Mouse (Mus musculus) MEL (cell line): Measurements from ENCODE around the gene Alx3.

Source experiments
- CTCF ChIP-seq, 3 experiments: IDR thresholded peaks in 2 of 3; conservative IDR thresholded peaks in 1 of 3; 2 replicates each; pipeline ENCODE4 v1.5.1; 2011 to 2012; ENCODE audit warnings: low read length in 3 of 3, low read depth in 2 of 3, mild to moderate bottlenecking in 2 of 3, improper control_type of control experiment in 1 of 3, inconsistent platforms in 1 of 3, mixed read lengths in 1 of 3, moderate library complexity in 1 of 3; ENCODE audit not compliant: control insufficient read depth in 1 of 3, insufficient read depth in 1 of 3, poor library complexity in 1 of 3, severe bottlenecking in 1 of 3
- E2F4 ChIP-seq: IDR thresholded peaks from 2 replicates; pipeline ENCODE4 v1.6.1; 2011; ENCODE audit warnings: low read depth, low read length, improper control_type of control experiment, borderline replicate concordance
- GATA1 ChIP-seq: IDR thresholded peaks from 2 replicates; pipeline ENCODE4 v1.6.1; 2011; ENCODE audit warnings: low read depth, low read length, improper control_type of control experiment
- MEF2A ChIP-seq: IDR thresholded peaks from 2 replicates; pipeline ENCODE4 v1.6.1; 2014; ENCODE audit warnings: low read depth, mild to moderate bottlenecking, inconsistent platforms, low read length, improper control_type of control experiment; ENCODE audit not compliant: poor library complexity, insufficient replicate concordance, severe bottlenecking; ENCODE audit errors: extremely low read depth
- POLR2A ChIP-seq, 2 experiments: IDR thresholded peaks; 2 replicates each; pipeline ENCODE4 v1.6.1; 2011 to 2012; ENCODE audit warnings: low read length in 2 of 2, mild to moderate bottlenecking in 2 of 2, control low read depth in 1 of 2, improper control_type of control experiment in 1 of 2, low read depth in 1 of 2, moderate library complexity in 1 of 2; ENCODE audit not compliant: control insufficient read depth in 1 of 2, insufficient read depth in 1 of 2, poor library complexity in 1 of 2
- SMC3 ChIP-seq: IDR thresholded peaks from 2 replicates; pipeline ENCODE4 v1.6.1; 2011; ENCODE audit warnings: low read depth, low read length, improper control_type of control experiment
- ZC3H11A ChIP-seq: IDR thresholded peaks from 2 replicates; pipeline ENCODE4 v1.6.1; 2012; ENCODE audit warnings: low read depth, mild to moderate bottlenecking, inconsistent platforms, low read length, improper control_type of control experiment

DNA sequence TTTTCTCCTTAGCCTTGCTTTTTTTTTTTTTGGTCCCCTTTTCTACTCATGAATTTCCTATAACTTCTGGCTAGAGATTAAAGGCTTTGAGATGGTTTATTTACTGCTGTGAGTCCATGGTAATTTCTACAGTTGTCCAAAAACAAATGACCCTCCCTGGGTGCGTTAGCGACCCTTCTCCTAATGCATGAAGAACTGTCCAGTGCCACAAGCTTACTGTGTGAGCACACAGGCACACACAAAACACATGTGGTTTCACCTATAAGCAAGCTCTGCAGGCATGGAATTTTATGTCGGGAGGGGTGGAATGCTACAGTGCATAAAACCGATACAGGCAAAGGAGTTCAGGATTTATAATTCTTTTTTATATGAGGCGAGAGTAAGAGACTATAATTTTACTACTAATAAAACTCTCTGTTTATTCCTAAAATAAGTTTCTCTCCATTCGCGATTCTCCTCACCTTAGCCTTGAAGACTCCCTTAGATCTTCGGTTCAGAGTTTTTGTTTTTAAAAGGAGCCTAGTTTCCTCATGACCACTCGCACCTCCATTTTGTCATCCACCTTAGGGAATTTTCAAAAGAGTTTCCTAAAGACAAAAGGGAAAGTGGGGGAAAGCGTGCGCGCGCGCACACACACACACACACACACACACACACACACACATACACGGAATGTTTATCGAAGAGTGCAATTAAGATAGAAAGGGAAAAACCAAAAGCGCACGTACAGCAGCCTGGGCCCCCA, 12.5 kb upstream of the Alx3 start:
- no peak for TF ChIP-seq ZC3H11A
- no peak for TF ChIP-seq MEF2A
- no peak for TF ChIP-seq POLR2A (IDR thresholded peaks at IDR 0.05; ENCODE audit: control insufficient read depth in 1 of 2, insufficient read depth in 1 of 2, low read depth in 1 of 2, low read length in 2 of 2, poor library complexity in 1 of 2)
- no peak for TF ChIP-seq SMC3
- no peak for TF ChIP-seq E2F4
- TF ChIP-seq CTCF (IDR thresholded peaks at IDR 0.05 in 2 of 3, conservative IDR thresholded peaks at IDR 0.05 in 1 of 3; ENCODE audit: control insufficient read depth in 1 of 3, insufficient read depth in 1 of 3, low read depth in 2 of 3, low read length in 3 of 3, poor library complexity in 1 of 3, severe bottlenecking in 1 of 3) = no peak
- TF ChIP-seq GATA1 = no peak
